Mouse (Mus musculus): ENCODE measurements at regions not wholly inside any gene's neighbourhood (a gene's known extent, or its start where the extent isn't known, plus 50 kb on each side); places are given as distances from the start of the nearest gene placed in this dataset.

GRCm38 (mm10) chr6:73676979-73677378 is 207.5 kb upstream of the 4931417E11Rik start:
- ATAC-seq (ENCODE audit: low read depth), result no peak
- H3K4me3 ChIP-seq (ENCODE audit: low read length), result no peak overlapping the region
- no peak overlapping the region for H3K27ac ChIP-seq (ENCODE audit: low read length)
- H3K9me3 ChIP-seq (ENCODE audit: control insufficient read depth, low read length), result no peaks in the 10 kb centered on the region
- H3K4me2 ChIP-seq (ENCODE audit: low read depth, low read length), result no peak overlapping the region
- no peak overlapping the region for H3K9ac ChIP-seq (ENCODE audit: low read length)
- no peaks in the 10 kb centered on the region for H3K27me3 ChIP-seq (ENCODE audit: control insufficient read depth, insufficient read depth, low read depth, low read length)
- H3K4me1 ChIP-seq (replicated peaks; ENCODE audit: control insufficient read depth, insufficient read depth, low read length), result no peaks in the 10 kb centered on the region
- no peaks in the 10 kb centered on the region for H3K36me3 ChIP-seq (ENCODE audit: control insufficient read depth, insufficient read depth, low read length)

GRCm38 (mm10) chr6:73669401-73669800 is 199.9 kb upstream of the 4931417E11Rik start:
- H3K9me3 ChIP-seq (ENCODE audit: control insufficient read depth, low read length), result no peaks in the 10 kb centered on the region
- no peak overlapping the region for H3K4me3 ChIP-seq (ENCODE audit: low read length)
- H3K9ac ChIP-seq (ENCODE audit: low read length), result no peak overlapping the region
- no peak overlapping the region for H3K27ac ChIP-seq (ENCODE audit: low read length)
- H3K4me2 ChIP-seq (ENCODE audit: low read depth, low read length), result no peak overlapping the region
- H3K4me1 ChIP-seq (replicated peaks; ENCODE audit: control insufficient read depth, insufficient read depth, low read length), result no peaks in the 10 kb centered on the region
- no peak for ATAC-seq (ENCODE audit: low read depth)
- no peaks in the 10 kb centered on the region for H3K36me3 ChIP-seq (ENCODE audit: control insufficient read depth, insufficient read depth, low read length)
- no peaks in the 10 kb centered on the region for H3K27me3 ChIP-seq (ENCODE audit: control insufficient read depth, insufficient read depth, low read depth, low read length)
- WGBS, result 21% methylated on average over 1 of the region's 1 CpGs

- no peaks in the 10 kb centered on the region for H3K4me1 ChIP-seq (replicated peaks; ENCODE audit: control insufficient read depth, insufficient read depth, low read length)
- H3K9ac ChIP-seq (ENCODE audit: low read length), result no peak overlapping the region
- ATAC-seq (ENCODE audit: low read depth), result no peak
- no peaks in the 10 kb centered on the region for H3K27me3 ChIP-seq (ENCODE audit: control insufficient read depth, insufficient read depth, low read depth, low read length)
- H3K4me3 ChIP-seq (ENCODE audit: low read length), result no peak overlapping the region
- WGBS, result 66% methylated on average over 5 of the region's 5 CpGs
- no peak overlapping the region for H3K4me2 ChIP-seq (ENCODE audit: low read depth, low read length)
- no peak overlapping the region for H3K27ac ChIP-seq (ENCODE audit: low read length)
- H3K36me3 ChIP-seq (ENCODE audit: control insufficient read depth, insufficient read depth, low read length), result no peaks in the 10 kb centered on the region
- no peaks in the 10 kb centered on the region for H3K9me3 ChIP-seq (ENCODE audit: control insufficient read depth, low read length)
Observed at GRCm38 (mm10) chr6:73658988-73659387, 189.5 kb upstream of the 4931417E11Rik start.

- Histone ChIP-seq H3K4me2 (ENCODE audit: low read depth, low read length) (no peak overlapping the region), H3K27ac (ENCODE audit: low read length) (no peak overlapping the region), H3K4me3 (ENCODE audit: low read length) (no peak overlapping the region), H3K36me3 (ENCODE audit: control insufficient read depth, insufficient read depth, low read length) (no peaks in the 10 kb centered on the region), H3K9me3 (ENCODE audit: control insufficient read depth, low read length) (no peaks in the 10 kb centered on the region), H3K27me3 (ENCODE audit: control insufficient read depth, insufficient read depth, low read depth, low read length) (no peaks in the 10 kb centered on the region), H3K9ac (ENCODE audit: low read length) (no peak overlapping the region), H3K4me1 (replicated peaks; ENCODE audit: control insufficient read depth, insufficient read depth, low read length) (no peaks in the 10 kb centered on the region)
- ATAC-seq (ENCODE audit: low read depth), result no peak
- 38% methylated on average over 2 of the region's 2 CpGs for WGBS
Observed at GRCm38 (mm10) chr6:73645378-73645777, 175.9 kb upstream of the 4931417E11Rik start.

- WGBS, result 58% methylated on average over 2 of the region's 2 CpGs
- no peaks in the 10 kb centered on the region for H3K9me3 ChIP-seq (ENCODE audit: control insufficient read depth, low read length)
- ATAC-seq (ENCODE audit: low read depth), result no peak
Observed at GRCm38 (mm10) chr6:73644778-73645267, 175.4 kb upstream of the 4931417E11Rik start.

GRCm38 (mm10) chr6:73628600-73628999 is 159.1 kb upstream of the 4931417E11Rik start:
- no peak overlapping the region for H3K4me2 ChIP-seq (ENCODE audit: low read depth, low read length)
- no peak overlapping the region for H3K9ac ChIP-seq (ENCODE audit: low read length)
- WGBS, result 80% methylated on average over 1 of the region's 1 CpGs
- ATAC-seq (ENCODE audit: low read depth), result no peak
- no peaks in the 10 kb centered on the region for H3K36me3 ChIP-seq (ENCODE audit: control insufficient read depth, insufficient read depth, low read length)
- no peak overlapping the region for H3K27ac ChIP-seq (ENCODE audit: low read length)
- H3K27me3 ChIP-seq (ENCODE audit: control insufficient read depth, insufficient read depth, low read depth, low read length), result no peaks in the 10 kb centered on the region
- no peaks in the 10 kb centered on the region for H3K9me3 ChIP-seq (ENCODE audit: control insufficient read depth, low read length)
- no peak overlapping the region for H3K4me3 ChIP-seq (ENCODE audit: low read length)
- no peaks in the 10 kb centered on the region for H3K4me1 ChIP-seq (replicated peaks; ENCODE audit: control insufficient read depth, insufficient read depth, low read length)

More at GRCm38 (mm10) chr6:73644778-73645267, 175.4 kb upstream of the 4931417E11Rik start:
- Histone ChIP-seq H3K4me3 (ENCODE audit: low read length) (no peak overlapping the region), H3K36me3 (ENCODE audit: control insufficient read depth, insufficient read depth, low read length) (no peaks in the 10 kb centered on the region), H3K27ac (ENCODE audit: low read length) (no peak overlapping the region), H3K4me1 (replicated peaks; ENCODE audit: control insufficient read depth, insufficient read depth, low read length) (no peaks in the 10 kb centered on the region), H3K9ac (ENCODE audit: low read length) (no peak overlapping the region), H3K4me2 (ENCODE audit: low read depth, low read length) (no peak overlapping the region), H3K27me3 (ENCODE audit: control insufficient read depth, insufficient read depth, low read depth, low read length) (no peaks in the 10 kb centered on the region)

- no peaks in the 10 kb centered on the region for H3K27me3 ChIP-seq (ENCODE audit: control insufficient read depth, insufficient read depth, low read depth, low read length)
- H3K27ac ChIP-seq (ENCODE audit: low read length), result no peak overlapping the region
- H3K4me1 ChIP-seq (replicated peaks; ENCODE audit: control insufficient read depth, insufficient read depth, low read length), result no peaks in the 10 kb centered on the region
- no peak overlapping the region for H3K9ac ChIP-seq (ENCODE audit: low read length)
- 68% methylated on average over 5 of the region's 5 CpGs for WGBS
- H3K36me3 ChIP-seq (ENCODE audit: control insufficient read depth, insufficient read depth, low read length), result no peaks in the 10 kb centered on the region
- H3K9me3 ChIP-seq (ENCODE audit: control insufficient read depth, low read length), result no peaks in the 10 kb centered on the region
- H3K4me2 ChIP-seq (ENCODE audit: low read depth, low read length), result no peak overlapping the region
- ATAC-seq (ENCODE audit: low read depth), result no peak
- H3K4me3 ChIP-seq (ENCODE audit: low read length), result no peak overlapping the region
Observed at GRCm38 (mm10) chr6:73626451-73626850, 157.0 kb upstream of the 4931417E11Rik start.

GRCm38 (mm10) chr6:73624211-73624610 is 154.7 kb upstream of the 4931417E11Rik start:
- WGBS, result 79% methylated on average over 1 of the region's 1 CpGs
- Histone ChIP-seq H3K27ac (ENCODE audit: low read length) (no peak overlapping the region), H3K36me3 (ENCODE audit: control insufficient read depth, insufficient read depth, low read length) (no peaks in the 10 kb centered on the region), H3K4me3 (ENCODE audit: low read length) (no peak overlapping the region), H3K9me3 (ENCODE audit: control insufficient read depth, low read length) (no peaks in the 10 kb centered on the region), H3K27me3 (ENCODE audit: control insufficient read depth, insufficient read depth, low read depth, low read length) (no peaks in the 10 kb centered on the region), H3K9ac (ENCODE audit: low read length) (no peak overlapping the region), H3K4me2 (ENCODE audit: low read depth, low read length) (no peak overlapping the region), H3K4me1 (replicated peaks; ENCODE audit: control insufficient read depth, insufficient read depth, low read length) (no peaks in the 10 kb centered on the region)
- no peak for ATAC-seq (ENCODE audit: low read depth)

- Histone ChIP-seq H3K9ac (ENCODE audit: low read length) (no peak overlapping the region), H3K4me2 (ENCODE audit: low read depth, low read length) (no peak overlapping the region), H3K27ac (ENCODE audit: low read length) (no peak overlapping the region), H3K9me3 (ENCODE audit: control insufficient read depth, low read length) (no peaks in the 10 kb centered on the region), H3K4me1 (replicated peaks; ENCODE audit: control insufficient read depth, insufficient read depth, low read length) (no peaks in the 10 kb centered on the region), H3K27me3 (ENCODE audit: control insufficient read depth, insufficient read depth, low read depth, low read length) (no peaks in the 10 kb centered on the region), H3K4me3 (ENCODE audit: low read length) (no peak overlapping the region), H3K36me3 (ENCODE audit: control insufficient read depth, insufficient read depth, low read length) (no peaks in the 10 kb centered on the region)
- WGBS, result 55% methylated on average over 4 of the region's 4 CpGs
- ATAC-seq (ENCODE audit: low read depth), result no peak
Observed at GRCm38 (mm10) chr6:73621839-73622426, 152.5 kb upstream of the 4931417E11Rik start.

- no peaks in the 10 kb centered on the region for H3K4me1 ChIP-seq (replicated peaks; ENCODE audit: control insufficient read depth, insufficient read depth, low read length)
- no peak overlapping the region for H3K4me3 ChIP-seq (ENCODE audit: low read length)
- WGBS, result 63% methylated on average over 3 of the region's 3 CpGs
- ATAC-seq (ENCODE audit: low read depth), result no peak
- no peaks in the 10 kb centered on the region for H3K9me3 ChIP-seq (ENCODE audit: control insufficient read depth, low read length)
- H3K4me2 ChIP-seq (ENCODE audit: low read depth, low read length), result no peak overlapping the region
- H3K27me3 ChIP-seq (ENCODE audit: control insufficient read depth, insufficient read depth, low read depth, low read length), result no peaks in the 10 kb centered on the region
- H3K27ac ChIP-seq (ENCODE audit: low read length), result no peak overlapping the region
- no peak overlapping the region for H3K9ac ChIP-seq (ENCODE audit: low read length)
- no peaks in the 10 kb centered on the region for H3K36me3 ChIP-seq (ENCODE audit: control insufficient read depth, insufficient read depth, low read length)
Observed at GRCm38 (mm10) chr6:73612266-73612665, 142.8 kb upstream of the 4931417E11Rik start.

All from lung, embryonic 16.5 days (tissue).